Comparison of ENCODE assay signal across 9 mouse cellular contexts in the genomic region with DNA sequence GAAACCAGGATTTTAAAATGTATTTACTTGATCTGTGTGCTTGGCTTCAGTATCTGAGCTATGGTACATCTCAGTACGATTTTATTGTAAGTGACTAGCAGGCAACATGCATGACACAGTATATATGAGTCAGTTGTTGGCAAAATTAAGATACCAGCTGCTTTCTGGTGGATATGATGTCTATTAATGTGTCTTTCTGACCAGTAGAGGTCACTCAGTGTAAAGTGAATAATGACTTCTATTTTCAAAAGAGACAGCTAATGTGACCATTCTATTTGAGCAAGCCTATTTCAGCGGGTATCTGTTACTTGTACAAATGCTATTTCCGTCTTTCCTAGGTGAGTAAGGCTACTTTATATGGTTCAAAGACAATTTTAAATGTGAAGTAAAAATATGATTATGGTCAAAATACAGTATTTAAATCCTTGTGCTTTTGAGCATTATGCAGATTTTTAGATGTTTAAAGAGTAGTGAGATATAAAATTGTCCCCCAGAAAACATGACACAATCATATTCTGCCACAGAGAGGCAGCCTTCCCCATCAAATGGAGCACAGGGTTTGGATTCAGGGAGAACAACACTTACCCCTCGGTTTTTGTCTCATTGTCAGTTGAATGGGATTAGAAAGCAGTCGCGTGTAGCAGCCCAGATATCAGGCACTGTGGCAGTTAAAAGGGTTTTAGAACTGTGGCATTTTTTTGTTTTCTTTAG.
DNase-seq lines count a peak whose midpoint lies in the region; ATAC-seq and TF ChIP-seq lines count a peak whose summit lies in the region.
"Had no signal": no experiment of that assay in that cellular context is flagged by ENCODE, and none has a peak within 500 bp of the region (broad histone marks: within the 10 kb centered on the region; RNA-seq: fewer than 3 reads in every experiment).

No protein-coding gene starts in this region.

- H3K27me3 ChIP-seq in kidney, embryonic 15.5 days, result no peaks in the 10 kb centered on the region
- no peaks in the 10 kb centered on the region for H3K27me3 ChIP-seq in kidney, adult 2 months (replicated peaks; ENCODE audit: control insufficient read depth, insufficient read depth, low read length)
- H3K27me3 ChIP-seq in hindbrain, embryonic 14.5 days (ENCODE audit: control insufficient read depth, insufficient read depth, low read length), result no peaks in the 10 kb centered on the region
- no peaks in the 10 kb centered on the region for H3K27me3 ChIP-seq in midbrain, embryonic 16.5 days (ENCODE audit: control insufficient read depth, insufficient read depth, low read depth, low read length)
- H3K27me3 ChIP-seq: heart, embryonic 13.5 days had no signal

- no peaks in the 10 kb centered on the region for H3K36me3 ChIP-seq in kidney, embryonic 15.5 days
- no peaks in the 10 kb centered on the region for H3K36me3 ChIP-seq in kidney, adult 2 months (ENCODE audit: control insufficient read depth, insufficient read depth, low read length)
- no peaks in the 10 kb centered on the region for H3K36me3 ChIP-seq in hindbrain, embryonic 14.5 days (replicated peaks; ENCODE audit: control insufficient read depth, insufficient read depth)
- no peaks in the 10 kb centered on the region for H3K36me3 ChIP-seq in midbrain, embryonic 16.5 days (ENCODE audit: control insufficient read depth, insufficient read depth, low read length)
- H3K36me3 ChIP-seq: heart, embryonic 13.5 days had no signal

- DNase-seq in kidney, adult 2 months, result no peak
- DNase-seq in cerebellum, adult 18-20 months, result peak; percentile 33 to 42
- DNase-seq in hindbrain, embryonic 14.5 days (ENCODE audit: low spot score), result peak; percentile 69
- DNase-seq in T-cell, adult 2 months (ENCODE audit: low spot score), result no peak
- DNase-seq in lung, adult 2 months, result no peak
- DNase-seq in gastrocnemius, postnatal 10 days, result no peak

- TF ChIP-seq POLR2A in kidney, adult 2 months (IDR thresholded peaks at IDR 0.05; ENCODE audit: low read depth, low read length), result no peak
- TF ChIP-seq POLR2A in lung, adult 2 months (IDR thresholded peaks at IDR 0.05; ENCODE audit: borderline replicate concordance, extremely low read depth, low read depth, low read length), result no peak

- H3K4me1 ChIP-seq in kidney, embryonic 15.5 days, result no peaks in the 10 kb centered on the region
- H3K4me1 ChIP-seq in kidney, adult 2 months (ENCODE audit: control insufficient read depth, insufficient read depth, low read length), result no peaks in the 10 kb centered on the region
- H3K4me1 ChIP-seq in hindbrain, embryonic 14.5 days (replicated peaks; ENCODE audit: control insufficient read depth, insufficient read depth, low read length), result peaks cover 7% of the 10 kb centered on the region; the same call in 1 of the 2 replicates
- 0 out of 2 replicates have a peak, but pooled peaks cover 3% of the 10 kb centered on the region for H3K4me1 ChIP-seq in midbrain, embryonic 16.5 days (ENCODE audit: control insufficient read depth, insufficient read depth, low read length)
- H3K4me1 ChIP-seq in lung, adult 2 months (ENCODE audit: control insufficient read depth, insufficient read depth, low read length), result no peaks in the 10 kb centered on the region
- H3K4me1 ChIP-seq: heart, embryonic 13.5 days had no signal

- no peak overlapping the region for H3K9ac ChIP-seq in kidney, embryonic 15.5 days
- no peak overlapping the region for H3K9ac ChIP-seq in hindbrain, embryonic 14.5 days
- no peak overlapping the region for H3K9ac ChIP-seq in midbrain, embryonic 16.5 days (ENCODE audit: low read depth, low read length)
- H3K9ac ChIP-seq: heart, embryonic 13.5 days had no signal

- no peak overlapping the region for H3K4me2 ChIP-seq in kidney, embryonic 15.5 days
- H3K4me2 ChIP-seq in hindbrain, embryonic 14.5 days (replicated peaks), result no peak overlapping the region
- no peak overlapping the region for H3K4me2 ChIP-seq in midbrain, embryonic 16.5 days (ENCODE audit: low read length)
- H3K4me2 ChIP-seq: heart, embryonic 13.5 days had no signal

- no peak overlapping the region for H3K27ac ChIP-seq in kidney, embryonic 15.5 days
- no peak overlapping the region for H3K27ac ChIP-seq in kidney, adult 2 months (ENCODE audit: insufficient read depth, low read depth, low read length)
- no peak overlapping the region for H3K27ac ChIP-seq in hindbrain, embryonic 14.5 days
- no peak overlapping the region for H3K27ac ChIP-seq in midbrain, embryonic 16.5 days (ENCODE audit: low read length)
- H3K27ac ChIP-seq: heart, embryonic 13.5 days had no signal

- H3K4me3 ChIP-seq in kidney, embryonic 15.5 days (replicated peaks), result no peak overlapping the region
- H3K4me3 ChIP-seq in kidney, adult 2 months (ENCODE audit: insufficient read depth, low read depth, low read length), result no peak overlapping the region
- no peak overlapping the region for H3K4me3 ChIP-seq in hindbrain, embryonic 14.5 days (replicated peaks; ENCODE audit: low read length)
- H3K4me3 ChIP-seq in midbrain, embryonic 16.5 days (ENCODE audit: low read depth, low read length), result no peak overlapping the region
- H3K4me3 ChIP-seq in lung, adult 2 months (replicated peaks; ENCODE audit: extremely low read depth, low read depth, low read length), result no peak overlapping the region
- H3K4me3 ChIP-seq: heart, embryonic 13.5 days had no signal

- ATAC-seq in kidney, embryonic 15.5 days (replicated peaks; ENCODE audit: low FRiP score), result peak; percentile 67; the same call in 1 of the 2 replicates
- ATAC-seq in hindbrain, embryonic 14.5 days (ENCODE audit: low FRiP score), result peak; percentile 77; the same call in 1 of the 2 replicates
- peak; percentile 87 for ATAC-seq in midbrain, embryonic 16.5 days

- no peaks in the 10 kb centered on the region for H3K9me3 ChIP-seq in kidney, embryonic 15.5 days (replicated peaks)
- no peaks in the 10 kb centered on the region for H3K9me3 ChIP-seq in hindbrain, embryonic 14.5 days (ENCODE audit: control insufficient read depth, low read length)
- H3K9me3 ChIP-seq in midbrain, embryonic 16.5 days (replicated peaks; ENCODE audit: control insufficient read depth, low read length, poor library complexity, severe bottlenecking), result no peaks in the 10 kb centered on the region
- H3K9me3 ChIP-seq: heart, embryonic 13.5 days had no signal

- 53% methylated on average over 6 of the region's 6 CpGs for WGBS in kidney, embryonic 15.5 days
- WGBS in kidney, adult 2 months, result 48% methylated on average over 6 of the region's 6 CpGs
- WGBS in hindbrain, embryonic 14.5 days, result 24% methylated on average over 6 of the region's 6 CpGs
- WGBS in midbrain, embryonic 16.5 days, result 22% methylated on average over 6 of the region's 6 CpGs
- 47% methylated on average over 6 of the region's 6 CpGs for WGBS in lung, adult 2 months

- TF ChIP-seq CTCF in kidney, adult 2 months (conservative IDR thresholded peaks at IDR 0.05; ENCODE audit: insufficient read depth, insufficient read length, low read depth, low read length), result no peak
- no peak for TF ChIP-seq CTCF in lung, adult 2 months (IDR thresholded peaks at IDR 0.05; ENCODE audit: insufficient read depth, low read length)

Comparison
In these comparisons a context has a peak if more than half of its experiments do, and no peak if none do; other contexts are left out.
1. DNase-seq: peak in cerebellum, adult 18-20 months (2 of 2) and hindbrain, embryonic 14.5 days (single experiment); none in kidney, adult 2 months (single experiment), T-cell, adult 2 months (single experiment), lung, adult 2 months (single experiment) and gastrocnemius, postnatal 10 days (single experiment).
2. Peak in every context shown above with its lines, with median percentiles within 50 percentile points of each other: ATAC-seq.